ENCODE assay signal across 30 mouse cellular contexts in the genomic region with DNA sequence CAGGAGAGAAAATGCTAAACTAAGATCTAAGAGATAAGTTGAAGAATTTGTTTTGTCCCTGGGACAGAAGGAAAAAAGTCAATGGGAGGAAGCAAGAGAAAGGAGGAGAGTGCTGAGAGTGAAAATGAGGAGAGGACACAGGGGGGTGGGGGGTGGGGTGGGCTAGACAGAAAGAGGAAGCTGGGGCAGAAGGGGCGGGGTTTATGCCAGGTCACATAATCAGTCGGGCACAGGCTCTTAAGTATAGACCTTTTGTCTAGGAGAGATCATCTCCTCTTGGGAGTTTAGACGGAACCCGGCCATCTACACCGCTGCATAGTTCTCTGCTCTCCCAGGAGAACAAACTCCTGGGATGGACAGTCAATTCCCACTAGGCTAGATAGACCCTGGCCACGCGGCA. TPM values are rescaled to one million over a fixed set of nuclear protein-coding genes. Genes with fewer than 3 reads are reported as not detected.
DNase-seq lines count a peak whose midpoint lies in the region; ATAC-seq and TF ChIP-seq lines count a peak whose summit lies in the region.
"Had no signal": no experiment of that assay in that cellular context is flagged by ENCODE, and none has a peak within 500 bp of the region (broad histone marks: within the 10 kb centered on the region; RNA-seq: fewer than 3 reads in every experiment).

No protein-coding gene starts in this region.

- H3K4me3 ChIP-seq in G1E (ENCODE audit: low read depth, low read length): no peak overlapping the region
- H3K4me3 ChIP-seq in hindbrain, embryonic 11.5 days (ENCODE audit: low read depth, low read length): no peak overlapping the region
- no peak overlapping the region for H3K4me3 ChIP-seq in intestine, embryonic 16.5 days (ENCODE audit: low read length)
- H3K4me3 ChIP-seq: embryonic facial prominence, embryonic 12.5 days; embryonic facial prominence, embryonic 15.5 days; gastrocnemius, adult 2 months; heart, embryonic 12.5 days; heart, embryonic 15.5 days; hindbrain, embryonic 10.5 days had no signal

- no peak overlapping the region for H3K4me2 ChIP-seq in hindbrain, embryonic 11.5 days (replicated peaks; ENCODE audit: low read depth, low read length)
- H3K4me2 ChIP-seq in intestine, embryonic 16.5 days (ENCODE audit: low read depth, low read length): no peak overlapping the region
- H3K4me2 ChIP-seq: embryonic facial prominence, embryonic 12.5 days; embryonic facial prominence, embryonic 15.5 days; heart, embryonic 12.5 days; heart, embryonic 15.5 days; hindbrain, embryonic 14.5 days had no signal

- peaks cover 2% of the 10 kb centered on the region for H3K9me3 ChIP-seq in G1E (replicated peaks)
- H3K9me3 ChIP-seq in hindbrain, embryonic 11.5 days (ENCODE audit: control insufficient read depth, low read length): no peaks in the 10 kb centered on the region
- no peaks in the 10 kb centered on the region for H3K9me3 ChIP-seq in intestine, embryonic 16.5 days (ENCODE audit: control insufficient read depth, low read length)
- H3K9me3 ChIP-seq: embryonic facial prominence, embryonic 12.5 days; embryonic facial prominence, embryonic 15.5 days; heart, embryonic 15.5 days had no signal

- H3K27ac ChIP-seq in hindbrain, embryonic 11.5 days (ENCODE audit: low read depth, low read length): no peak overlapping the region
- no peak overlapping the region for H3K27ac ChIP-seq in intestine, embryonic 16.5 days (ENCODE audit: low read length)
- H3K27ac ChIP-seq: embryonic facial prominence, embryonic 12.5 days; embryonic facial prominence, embryonic 15.5 days; gastrocnemius, adult 2 months; heart, embryonic 15.5 days; hindbrain, embryonic 10.5 days; hindbrain, embryonic 14.5 days; hindbrain, postnatal 0 days had no signal

- peaks cover 4% of the 10 kb centered on the region; the same call in 1 of the 2 replicates for H3K4me1 ChIP-seq in G1E (ENCODE audit: insufficient read depth, low read depth, low read length)
- H3K4me1 ChIP-seq in hindbrain, embryonic 11.5 days (replicated peaks; ENCODE audit: control insufficient read depth, insufficient read depth, low read length): no peaks in the 10 kb centered on the region
- H3K4me1 ChIP-seq in intestine, embryonic 16.5 days (ENCODE audit: control insufficient read depth, insufficient read depth, low read length): no peaks in the 10 kb centered on the region
- H3K4me1 ChIP-seq: embryonic facial prominence, embryonic 12.5 days; embryonic facial prominence, embryonic 15.5 days; heart, embryonic 12.5 days; heart, embryonic 15.5 days; hindbrain, embryonic 10.5 days had no signal

- H3K9ac ChIP-seq in hindbrain, embryonic 11.5 days (ENCODE audit: low read depth, low read length): no peak overlapping the region
- H3K9ac ChIP-seq in intestine, embryonic 16.5 days (ENCODE audit: low read depth, low read length): no peak overlapping the region
- H3K9ac ChIP-seq: embryonic facial prominence, embryonic 12.5 days; embryonic facial prominence, embryonic 15.5 days; forebrain, postnatal 0 days; heart, embryonic 12.5 days; heart, embryonic 15.5 days; hindbrain, embryonic 14.5 days had no signal

- no peak for ATAC-seq in G1E (ENCODE audit: extremely low read depth, insufficient number of reproducible peaks, low FRiP score, poor library complexity, severe bottlenecking)
- ATAC-seq in common myeloid progenitor, adult 5-6 weeks (replicated peaks; ENCODE audit: low read depth, poor library complexity, severe bottlenecking): peak; percentile 60
- no peak for ATAC-seq in hindbrain, embryonic 11.5 days (ENCODE audit: low FRiP score)
- ATAC-seq in intestine, embryonic 16.5 days: no peak
- ATAC-seq: activated CD4-positive, CD25-positive, alpha-beta regulatory T cell, adult 4 months; CD4-positive, CD25-positive, alpha-beta regulatory T cell, adult 4 months; forebrain, embryonic 14.5 days; forebrain, postnatal 0 days; hindbrain, postnatal 0 days; inflammation-experienced regulatory T-cells, adult 6 months had no signal

- WGBS in hindbrain, embryonic 11.5 days: 91% methylated on average over 7 of the region's 7 CpGs
- 86% methylated on average over 7 of the region's 7 CpGs for WGBS in intestine, embryonic 16.5 days

- no peak for TF ChIP-seq CTCF in G1E (IDR thresholded peaks at IDR 0.05; ENCODE audit: low read depth, low read length)

- peaks cover 3% of the 10 kb centered on the region; the same call in 1 of the 2 replicates for H3K27me3 ChIP-seq in G1E (ENCODE audit: insufficient read depth, low read length)
- H3K27me3 ChIP-seq in splenic B cell, adult 2 months (ENCODE audit: control insufficient read depth, insufficient read depth, low read length, poor library complexity, severe bottlenecking): no peaks in the 10 kb centered on the region
- no peaks in the 10 kb centered on the region for H3K27me3 ChIP-seq in hindbrain, embryonic 11.5 days (ENCODE audit: control insufficient read depth, insufficient read depth, low read length)
- no peaks in the 10 kb centered on the region for H3K27me3 ChIP-seq in intestine, embryonic 16.5 days (replicated peaks; ENCODE audit: control insufficient read depth, insufficient read depth, low read length)
- H3K27me3 ChIP-seq: embryonic facial prominence, embryonic 12.5 days; embryonic facial prominence, embryonic 15.5 days; heart, embryonic 12.5 days; heart, embryonic 15.5 days had no signal

- DNase-seq in 416B (ENCODE audit: low read depth) (peak; percentile 21), G1E (ENCODE audit: low spot score) (peak; percentile 5)
- peak; percentile 25 for DNase-seq in splenic B cell, adult 2 months (ENCODE audit: low read depth, low spot score)
- no peak for DNase-seq in hindbrain, embryonic 11.5 days (ENCODE audit: low spot score)
- no peak for DNase-seq in lung, postnatal 10 days
- DNase-seq: adrenal gland, adult 8-10 months; adrenal gland, postnatal 25 days; cerebellum, adult 18-20 months; cerebellum, adult 9-10 months; cerebellum, postnatal 14 days; forebrain, postnatal 0 days; gastrocnemius, adult 2 months; gastrocnemius, postnatal 14 days; heart, adult 18-20 months; heart, postnatal 10 days; heart, postnatal 36 days had no signal

- no peaks in the 10 kb centered on the region for H3K36me3 ChIP-seq in G1E (replicated peaks)
- H3K36me3 ChIP-seq in splenic B cell, adult 2 months (ENCODE audit: control insufficient read depth, insufficient read depth, low read length, poor library complexity, severe bottlenecking): no peaks in the 10 kb centered on the region
- no peaks in the 10 kb centered on the region for H3K36me3 ChIP-seq in hindbrain, embryonic 11.5 days (ENCODE audit: control insufficient read depth, insufficient read depth, low read length)
- no peaks in the 10 kb centered on the region for H3K36me3 ChIP-seq in intestine, embryonic 16.5 days (ENCODE audit: control insufficient read depth, insufficient read depth, low read length)
- H3K36me3 ChIP-seq: embryonic facial prominence, embryonic 12.5 days; embryonic facial prominence, embryonic 15.5 days; heart, embryonic 12.5 days; heart, embryonic 15.5 days; hindbrain, embryonic 10.5 days had no signal

RNA-seq across cellular contexts. Expression of gene Slc35d3, which starts 48.3 kb away (rescaled TPM):
- not detected in 2 replicates for total RNA-seq in G1E (2014; fragmentation: Nextera tagmentation)
- 0.22 TPM in 1 of 2 replicates, not detected in the other for total RNA-seq in G1E (2017)
- 0.03 TPM in 1 of 2 replicates, not detected in the other for polyA plus RNA-seq in G1E (2012)
- 5.8 and 7.0 TPM in 2 replicates for total RNA-seq in common myeloid progenitor, adult 5-6 weeks (2017)
- 0.60 and 0.77 TPM in 2 replicates for polyA plus RNA-seq in hindbrain, embryonic 11.5 days (2014; fragmentation: Nextera tagmentation; extraction: Ambion mirVana)
- 0.36 and 0.49 TPM in 2 replicates for polyA plus RNA-seq in intestine, embryonic 16.5 days (2015; fragmentation: Nextera tagmentation; extraction: Ambion mirVana)
- total RNA-seq: gastrocnemius, adult 2 months; gastrocnemius, postnatal 14 days; heart, adult 18-20 months; heart, postnatal 10 days; heart, postnatal 36 days had no signal
- polyA plus RNA-seq: activated CD4-positive, CD25-positive, alpha-beta regulatory T cell, adult 4 months; C2C12; CD4-positive, CD25-positive, alpha-beta regulatory T cell, adult 4 months; inflammation-experienced regulatory T-cells, adult 6 months had no signal

Comparison
In these comparisons a context has a peak if more than half of its experiments do, and no peak if none do; other contexts are left out.
1. DNase-seq: peak in 416B (single experiment), G1E (single experiment) and splenic B cell, adult 2 months (single experiment); none in hindbrain, embryonic 11.5 days (single experiment) and lung, postnatal 10 days (single experiment).